Mouse (Mus musculus): Measurements from ENCODE around the gene Bicra. TPM values are rescaled to one million over a fixed set of nuclear protein-coding genes. Genes with fewer than 3 reads are reported as not detected.

Gene Bicra
- total and polyA plus RNA-seq, 3 experiments = 0.32 to 10.2 (median 2.2) TPM

DNA sequence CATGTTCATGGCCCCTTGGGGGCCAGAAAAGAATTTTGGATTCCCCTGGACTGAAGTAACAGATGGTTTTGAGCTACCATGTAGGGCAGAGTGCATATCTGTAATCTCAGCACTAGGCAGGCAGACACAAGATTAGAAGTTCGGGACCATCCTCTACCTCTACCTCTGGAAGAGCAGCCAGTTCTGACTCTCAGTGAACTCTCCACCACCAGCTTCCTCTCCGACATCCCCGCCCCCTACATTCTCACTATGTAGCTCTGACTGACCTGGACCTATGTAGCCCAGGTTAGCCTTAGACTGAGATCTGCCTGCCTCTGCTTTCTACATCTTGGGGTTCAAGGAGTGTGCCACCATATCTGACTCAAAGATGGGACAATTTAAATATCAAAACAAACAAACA is 81.2 kb downstream of the Bicra start:
- Histone ChIP-seq H3K79me2 (replicated peaks; ENCODE audit: control insufficient read depth, extremely low read depth, insufficient read depth, poor library complexity, severe bottlenecking) (no peaks in the 10 kb centered on the region), H3K27me3 (replicated peaks) (no peaks in the 10 kb centered on the region), H3K4me1 (ENCODE audit: control insufficient read depth in 1 of 2, insufficient read depth in 2 of 2) (peaks cover 3 to 38% of the 10 kb centered on the region in 2 experiments; a peak in 3 of 4 replicates), H3K4me2 (ENCODE audit: insufficient read depth, low read depth, poor library complexity, severe bottlenecking) (no peak overlapping the region), H3K4me3 (replicated peaks in 1 of 3; ENCODE audit: low read depth in 2 of 3, low read length in 2 of 3, poor library complexity in 1 of 3) (no peak overlapping the region), H3K9ac (ENCODE audit: insufficient read depth, low read depth) (no peak overlapping the region), H3K9me3 (replicated peaks; ENCODE audit: low read length) (no peaks in the 10 kb centered on the region), H3K36me3 (replicated peaks in 1 of 2; ENCODE audit: control insufficient read depth in 1 of 2, insufficient read depth in 1 of 2, low read length in 1 of 2) (peaks cover 7 to 15% of the 10 kb centered on the region in 2 experiments), H3K27ac (ENCODE audit: insufficient read depth, low read depth) (no peak overlapping the region)
- in situ Hi-C loops (cut with MboI; ENCODE audit: low pct_ligation_motif_present, low pct_unique_long_range_greater_than_20kb, low sequenced_read_pairs) (no loop called here), dilution Hi-C loops (cut with MboI; ENCODE audit: extremely low pct_ligation_motif_present, extremely low pct_unique_long_range_greater_than_20kb, low sequenced_read_pairs) (loop anchor here (25.0 kb wide), 1 partner anchor 196 kb away; no protein-coding TSS in a partner anchor)
- DNase-seq (ENCODE audit: extremely low read depth) = no peak
- no peak for TF ChIP-seq POLR2A (IDR thresholded peaks at IDR 0.05; ENCODE audit: low read depth, low read length)
- no peak for TF ChIP-seq MAFK (IDR thresholded peaks at IDR 0.05; ENCODE audit: insufficient replicate concordance, low read length)
- no peak for TF ChIP-seq ETS1 (conservative IDR thresholded peaks at IDR 0.05; ENCODE audit: low read depth, low read length)
- TF ChIP-seq SIN3A (IDR thresholded peaks at IDR 0.05; ENCODE audit: low read length) = no peak
- TF ChIP-seq JUND (conservative IDR thresholded peaks at IDR 0.05; ENCODE audit: low read depth, low read length) = no peak
- no peak for TF ChIP-seq ELF1 (IDR thresholded peaks at IDR 0.05; ENCODE audit: low read depth, low read length)
- TF ChIP-seq BHLHE40 (IDR thresholded peaks at IDR 0.05; ENCODE audit: low read depth, low read length) = no peak
- no peak for TF ChIP-seq IRF4 (IDR thresholded peaks at IDR 0.05; ENCODE audit: low read depth, low read length)
- no peak for TF ChIP-seq ZKSCAN1 (IDR thresholded peaks at IDR 0.05; ENCODE audit: borderline replicate concordance, low read depth, low read length)
- no peak for TF ChIP-seq EP300 (IDR thresholded peaks at IDR 0.05; ENCODE audit: low read length)
- TF ChIP-seq ZC3H11A (IDR thresholded peaks at IDR 0.05; ENCODE audit: low read depth, low read length) = no peak
- TF ChIP-seq TBP (conservative IDR thresholded peaks at IDR 0.05; ENCODE audit: low read depth, low read length) = no peak
- TF ChIP-seq UBTF (IDR thresholded peaks at IDR 0.05; ENCODE audit: low read depth, low read length) = no peak
- TF ChIP-seq MEF2A (IDR thresholded peaks at IDR 0.05; ENCODE audit: borderline replicate concordance, low read depth, low read length) = no peak
- no peak for TF ChIP-seq SMC3 (IDR thresholded peaks at IDR 0.05; ENCODE audit: low read depth, low read length)
- no peak for TF ChIP-seq CHD2 (IDR thresholded peaks at IDR 0.05; ENCODE audit: low read length)
- TF ChIP-seq CTCF (conservative IDR thresholded peaks at IDR 0.05 in 1 of 2, IDR thresholded peaks at IDR 0.05 in 1 of 2; ENCODE audit: low read depth in 2 of 2, low read length in 2 of 2) = no peak

DNA sequence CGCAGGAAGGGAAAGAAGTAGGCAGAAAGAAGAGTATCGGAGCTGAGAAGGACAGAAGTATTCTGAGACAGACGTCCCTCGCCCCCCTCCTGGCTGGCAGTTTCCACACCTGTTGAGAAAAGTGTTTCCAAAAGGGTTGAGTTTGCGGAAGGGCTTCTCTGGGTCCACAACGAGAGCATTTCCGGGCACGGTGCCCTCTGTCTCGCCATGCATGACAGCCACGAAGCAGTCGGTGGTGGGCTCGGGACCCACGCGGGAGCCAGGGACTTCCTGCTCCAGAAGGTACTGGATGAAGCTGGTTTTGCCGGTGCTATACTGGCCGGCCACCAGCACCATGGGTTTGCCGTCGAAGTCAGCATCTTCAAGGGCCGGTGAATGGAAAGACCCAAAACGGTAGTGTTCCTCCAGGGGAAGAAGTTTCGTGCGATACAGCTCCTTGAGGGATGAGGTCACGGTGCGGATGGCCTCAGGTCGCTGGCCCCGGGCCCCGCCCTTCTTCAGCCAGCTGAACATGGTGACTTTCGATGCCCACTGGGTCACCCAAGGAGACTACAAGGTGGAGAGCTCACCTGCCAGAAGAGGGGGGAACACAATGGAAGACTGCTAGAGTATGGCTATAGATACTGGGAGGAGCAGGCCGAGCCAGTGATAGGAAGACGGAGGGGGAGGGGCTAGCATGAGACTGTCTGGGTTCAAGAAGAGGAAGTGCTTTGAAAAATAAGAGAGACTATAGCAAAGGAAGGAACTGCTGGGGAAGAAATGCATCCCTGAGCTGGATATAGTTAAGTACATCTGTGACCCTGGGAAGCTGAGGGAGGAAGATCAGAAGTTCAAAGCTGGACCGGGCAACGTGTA is 83.7 kb downstream of the Bicra start:
- H3K9ac ChIP-seq (ENCODE audit: insufficient read depth, low read depth) = no peak overlapping the region
- no peak overlapping the region for H3K4me2 ChIP-seq (ENCODE audit: insufficient read depth, low read depth, poor library complexity, severe bottlenecking)
- no peaks in the 10 kb centered on the region for H3K27me3 ChIP-seq (replicated peaks)
- H3K36me3 ChIP-seq (replicated peaks in 1 of 2; ENCODE audit: control insufficient read depth in 1 of 2, insufficient read depth in 1 of 2, low read length in 1 of 2) = peaks cover 0 to 4% of the 10 kb centered on the region in 2 experiments
- H3K79me2 ChIP-seq (replicated peaks; ENCODE audit: control insufficient read depth, extremely low read depth, insufficient read depth, poor library complexity, severe bottlenecking) = no peaks in the 10 kb centered on the region
- TF ChIP-seq GABPA (IDR thresholded peaks at IDR 0.05; ENCODE audit: insufficient replicate concordance, low read depth, low read length) (no peak), MYC (IDR thresholded peaks at IDR 0.05; ENCODE audit: low read depth, low read length) (no peak), SIN3A (IDR thresholded peaks at IDR 0.05; ENCODE audit: low read length) (no peak), ELF1 (IDR thresholded peaks at IDR 0.05; ENCODE audit: low read depth, low read length) (no peak), BHLHE40 (IDR thresholded peaks at IDR 0.05; ENCODE audit: low read depth, low read length) (no peak), ZMIZ1 (IDR thresholded peaks at IDR 0.05; ENCODE audit: low read depth, low read length) (no peak), USF2 (conservative IDR thresholded peaks at IDR 0.05; ENCODE audit: low read depth, low read length) (no peak), MAX (IDR thresholded peaks at IDR 0.05; ENCODE audit: low read length) (no peak), ZKSCAN1 (IDR thresholded peaks at IDR 0.05; ENCODE audit: borderline replicate concordance, low read depth, low read length) (no peak), MAFK (IDR thresholded peaks at IDR 0.05; ENCODE audit: insufficient replicate concordance, low read length) (no peak), MAZ (IDR thresholded peaks at IDR 0.05; ENCODE audit: low read depth, low read length) (no peak), CHD1 (IDR thresholded peaks at IDR 0.05; ENCODE audit: low read depth, low read length) (no peak), NRF1 (IDR thresholded peaks at IDR 0.05; ENCODE audit: low read depth, low read length) (no peak), CTCF (conservative IDR thresholded peaks at IDR 0.05 in 1 of 2, IDR thresholded peaks at IDR 0.05 in 1 of 2; ENCODE audit: low read depth in 2 of 2, low read length in 2 of 2) (no peak), JUN (IDR thresholded peaks at IDR 0.05; ENCODE audit: insufficient read depth, low read depth, low read length) (no peak)
- dilution Hi-C loops (cut with MboI; ENCODE audit: extremely low pct_ligation_motif_present, extremely low pct_unique_long_range_greater_than_20kb, low sequenced_read_pairs) (loop anchor here (25.0 kb wide), 1 partner anchor 198 kb away; no protein-coding TSS in a partner anchor), in situ Hi-C loops (cut with MboI; ENCODE audit: low pct_ligation_motif_present, low pct_unique_long_range_greater_than_20kb, low sequenced_read_pairs) (no loop called here)
- peak; percentile 29 for DNase-seq (ENCODE audit: extremely low read depth)
- H3K4me3 ChIP-seq (replicated peaks in 1 of 3; ENCODE audit: low read depth in 2 of 3, low read length in 2 of 3, poor library complexity in 1 of 3) = no peak overlapping the region
- H3K9me3 ChIP-seq (replicated peaks; ENCODE audit: low read length) = no peaks in the 10 kb centered on the region
- H3K27ac ChIP-seq (ENCODE audit: insufficient read depth, low read depth) = no peak overlapping the region
- peaks cover 3 to 42% of the 10 kb centered on the region in 2 experiments; a peak in 3 of 4 replicates for H3K4me1 ChIP-seq (ENCODE audit: control insufficient read depth in 1 of 2, insufficient read depth in 2 of 2)
